Mouse (Mus musculus) neural tube, embryonic 11.5 days (tissue): ENCODE data around the gene Sh2d2a. TPM values are rescaled to one million over a fixed set of nuclear protein-coding genes. Genes with fewer than 3 reads are reported as not detected.
"Not testable (repeated sequence)": the region's sequence is repeated elsewhere in the genome, so short reads cannot be mapped to it uniquely, and the experiment has no call there.

Experiments used
- ATAC-seq: fragments of 200-750 bp; cut with Nextera tagmentation; 2 replicates; pipeline ENCODE4 v1.8.0; 2017; ENCODE audit warnings: moderate number of reproducible peaks, mild to moderate bottlenecking, moderate TSS enrichment, moderate library complexity; ENCODE audit not compliant: insufficient read depth, low FRiP score, low TSS enrichment
- DNase-seq: peaks from one replicate; pipeline ENCODE4 v3.0.0-alpha.2; 2015; ENCODE audit warnings: low spot score
- H3K27ac ChIP-seq: fragments of 300-500 bp; sonication (generic); 2 replicates; pipeline ENCODE4 v1.5.1; 2014; ENCODE audit warnings: low read depth, mild to moderate bottlenecking, low read length
- H3K27me3 ChIP-seq: fragments of 300-500 bp; sonication (generic); 2 replicates; pipeline ENCODE4 v1.6.1; 2014; ENCODE audit warnings: mild to moderate bottlenecking, low read length, mixed read lengths; ENCODE audit not compliant: control insufficient read depth, insufficient read depth
- H3K36me3 ChIP-seq: fragments of 300-500 bp; sonication (generic); 2 replicates; pipeline ENCODE4 v1.6.1; 2014; ENCODE audit warnings: mild to moderate bottlenecking, low read length, moderate library complexity, mixed read lengths; ENCODE audit not compliant: control insufficient read depth, insufficient read depth
- H3K4me1 ChIP-seq: fragments of 300-500 bp; sonication (generic); 2 replicates; pipeline ENCODE4 v1.6.1; 2014; ENCODE audit warnings: low read length, mixed read lengths; ENCODE audit not compliant: control insufficient read depth, insufficient read depth
- H3K4me2 ChIP-seq: fragments of 300-500 bp; sonication (generic); 2 replicates; pipeline ENCODE4 v1.6.1; 2014; ENCODE audit warnings: low read depth, mild to moderate bottlenecking, moderate library complexity
- H3K4me3 ChIP-seq: fragments of 300-500 bp; sonication (generic); 2 replicates; pipeline ENCODE4 v1.5.1; 2014; ENCODE audit warnings: low read depth, low read length
- H3K9ac ChIP-seq: fragments of 300-500 bp; sonication (generic); 2 replicates; pipeline ENCODE4 v1.6.1; 2014; ENCODE audit warnings: mild to moderate bottlenecking, low read length
- H3K9me3 ChIP-seq: fragments of 300-500 bp; sonication (generic); 2 replicates; pipeline ENCODE4 v1.6.1; 2016; ENCODE audit warnings: low read length; ENCODE audit not compliant: control insufficient read depth
- WGBS: fragments of 180-500 bp; shearing (Covaris S2); extraction: QIAGEN DNeasy Blood & Tissue Kit; methylation state at CpG from one replicate; pipeline ENCODE4 v1.1.7; 2014; 5-methylcytosine and 5-hydroxymethylcytosine counted together
- polyA plus RNA-seq: library from polyadenylated mRNA; unstranded; fragments of >200 nt; fragmentation: Nextera tagmentation; extraction: Ambion mirVana; gene quantifications from 2 replicates; pipeline ENCODE4 v1.2.1, GENCODE M21; 2014

Gene Sh2d2a
- polyA plus RNA-seq, 1 experiment from 2014 or later, result not detected

GRCm38 (mm10) chr3:87844981-87845380 lies 1.6 kb upstream of the Sh2d2a start:
- Histone ChIP-seq H3K4me1 (no peaks in the 10 kb centered on the region), H3K9me3 (no peaks in the 10 kb centered on the region), H3K9ac (no peak overlapping the region), H3K27ac (no peak overlapping the region), H3K27me3 (no peaks in the 10 kb centered on the region), H3K36me3 (no peaks in the 10 kb centered on the region), H3K4me3 (no peak overlapping the region), H3K4me2 (no peak overlapping the region)
- WGBS, result 84% methylated on average over 4 of the region's 4 CpGs
- DNase-seq (no peak), ATAC-seq (no peak)

GRCm38 (mm10) chr3:87846186-87846585 lies 369 bp upstream of the Sh2d2a start:
- Histone ChIP-seq H3K4me3 (no peak overlapping the region), H3K27ac (no peak overlapping the region), H3K9me3 (no peaks in the 10 kb centered on the region), H3K4me1 (no peaks in the 10 kb centered on the region), H3K9ac (no peak overlapping the region), H3K36me3 (no peaks in the 10 kb centered on the region), H3K27me3 (no peaks in the 10 kb centered on the region), H3K4me2 (no peak overlapping the region)
- 68% methylated on average over 4 of the region's 4 CpGs for WGBS
- ATAC-seq, result no peak
- DNase-seq, result no peak

DNA sequence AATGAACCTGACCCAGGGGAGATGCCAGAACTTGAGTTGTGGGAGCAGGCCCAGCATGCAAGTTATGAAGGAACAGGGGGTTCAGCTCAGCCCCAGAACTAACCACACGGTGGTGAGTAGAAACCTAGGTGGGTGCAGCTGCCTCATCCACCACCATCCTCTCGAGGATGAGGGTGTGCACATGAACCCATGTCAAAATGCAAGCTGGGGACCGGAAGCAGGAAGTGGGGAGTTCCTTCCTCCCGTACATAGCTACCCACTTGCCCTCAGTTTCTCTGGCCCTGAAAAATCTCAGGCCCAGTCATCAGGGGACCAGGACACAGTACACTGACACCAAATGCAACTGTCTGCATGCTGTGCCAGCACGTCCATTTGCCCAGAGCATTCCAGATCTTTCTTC lies 1.1 kb downstream of the Sh2d2a start:
- no peaks in the 10 kb centered on the region for H3K27me3 ChIP-seq
- no peak overlapping the region for H3K9ac ChIP-seq
- DNase-seq, result no peak
- H3K4me3 ChIP-seq, result no peak overlapping the region
- H3K27ac ChIP-seq, result no peak overlapping the region
- WGBS, result 83% methylated on average over 5 of the region's 5 CpGs
- no peaks in the 10 kb centered on the region for H3K4me1 ChIP-seq
- no peaks in the 10 kb centered on the region for H3K36me3 ChIP-seq
- no peak for ATAC-seq
- H3K4me2 ChIP-seq, result no peak overlapping the region
- no peaks in the 10 kb centered on the region for H3K9me3 ChIP-seq

DNA sequence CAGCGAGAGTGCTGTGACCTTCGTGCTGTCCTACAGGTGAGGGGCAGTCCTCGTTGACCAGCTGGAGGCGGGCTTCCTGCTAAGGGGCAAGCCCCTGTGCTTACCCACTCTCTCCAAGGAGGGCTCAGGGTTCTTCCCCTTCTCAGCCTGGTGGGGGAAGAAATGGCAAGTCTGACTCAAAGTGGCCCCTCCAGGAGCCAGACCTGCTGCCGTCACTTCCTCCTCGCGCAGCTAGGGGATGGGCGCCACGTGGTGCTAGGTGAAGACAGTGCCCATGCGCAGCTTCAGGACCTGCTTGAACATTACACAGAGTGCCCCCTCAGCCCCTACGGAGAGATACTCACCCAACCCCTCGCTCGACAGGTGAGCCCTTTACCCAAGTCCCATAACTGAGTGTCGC lies 2.6 kb downstream of the Sh2d2a start:
- Histone ChIP-seq H3K9ac (no peak overlapping the region), H3K4me1 (no peaks in the 10 kb centered on the region), H3K4me2 (no peak overlapping the region), H3K27me3 (no peaks in the 10 kb centered on the region), H3K36me3 (no peaks in the 10 kb centered on the region), H3K4me3 (no peak overlapping the region), H3K27ac (no peak overlapping the region), H3K9me3 (no peaks in the 10 kb centered on the region)
- ATAC-seq (no peak), DNase-seq (no peak)
- 81% methylated on average over 14 of the region's 14 CpGs for WGBS

DNA sequence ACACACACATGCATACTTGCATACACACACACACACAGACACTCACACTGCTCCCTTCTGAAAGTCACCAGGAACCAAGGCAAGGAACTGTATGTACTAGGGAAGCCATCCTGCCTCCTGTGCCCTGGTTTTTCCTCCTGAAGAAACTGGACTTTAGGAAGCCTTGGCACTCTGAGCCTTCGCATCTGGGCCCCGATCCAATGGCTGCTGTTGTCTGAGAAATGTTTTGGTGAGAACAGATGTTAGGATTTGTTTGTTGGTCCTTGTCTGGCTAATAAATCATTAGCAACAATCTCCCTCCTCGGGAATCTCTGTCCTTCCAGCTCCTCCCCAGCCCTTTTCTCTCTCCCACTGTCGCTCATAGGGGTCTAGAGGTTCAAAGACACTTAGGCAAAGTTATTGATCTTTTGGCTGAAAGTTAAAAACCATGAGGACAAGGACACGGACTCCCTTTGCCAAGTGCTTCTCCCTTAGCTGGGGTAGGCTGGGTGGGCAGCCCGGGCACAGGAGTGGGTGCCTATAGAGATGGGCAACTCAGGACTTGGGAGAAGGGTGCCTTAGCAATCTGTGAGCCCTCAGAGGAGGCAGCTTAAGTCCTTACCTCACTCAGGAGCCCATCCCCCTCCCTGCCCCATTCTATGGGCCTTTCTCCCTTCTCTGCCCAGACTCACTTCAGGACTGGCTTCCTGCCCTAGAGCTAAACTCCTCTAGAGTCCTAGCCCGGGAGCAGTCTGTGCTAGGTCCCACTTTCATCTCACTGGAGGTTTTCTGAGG lies 8.4 kb downstream of the Sh2d2a start:
- H3K9ac ChIP-seq, result no peak overlapping the region
- 57% methylated on average over 7 of the region's 7 CpGs for WGBS
- peaks cover 14% of the 10 kb centered on the region for H3K36me3 ChIP-seq
- H3K4me3 ChIP-seq, result no peak overlapping the region
- no peak overlapping the region for H3K4me2 ChIP-seq
- H3K4me1 ChIP-seq, result no peaks in the 10 kb centered on the region
- no peaks in the 10 kb centered on the region for H3K9me3 ChIP-seq
- DNase-seq, result no peak
- ATAC-seq, result no peak
- no peaks in the 10 kb centered on the region for H3K27me3 ChIP-seq
- no peak overlapping the region for H3K27ac ChIP-seq

GRCm38 (mm10) chr3:87855936-87856335 lies 9.4 kb downstream of the Sh2d2a start:
- H3K9me3 ChIP-seq, result no peaks in the 10 kb centered on the region
- no peak overlapping the region for H3K4me3 ChIP-seq
- H3K9ac ChIP-seq, result no peak overlapping the region
- H3K4me2 ChIP-seq, result no peak overlapping the region
- WGBS, result 87% methylated on average over 8 of the region's 8 CpGs
- H3K27ac ChIP-seq, result no peak overlapping the region
- DNase-seq (no peak), ATAC-seq (no peak)
- H3K36me3 ChIP-seq, result peaks cover 14% of the 10 kb centered on the region
- no peaks in the 10 kb centered on the region for H3K4me1 ChIP-seq
- H3K27me3 ChIP-seq, result no peaks in the 10 kb centered on the region

GRCm38 (mm10) chr3:87857666-87858065 lies 11.1 kb downstream of the Sh2d2a start:
- no peaks in the 10 kb centered on the region for H3K27me3 ChIP-seq
- peaks cover 14% of the 10 kb centered on the region for H3K36me3 ChIP-seq

GRCm38 (mm10) chr3:87859813-87860212 lies 13.3 kb downstream of the Sh2d2a start:
- DNase-seq (peak; percentile 68), ATAC-seq (no peak)
- 48% methylated on average over 3 of the region's 3 CpGs for WGBS
- Histone ChIP-seq H3K36me3 (peaks cover 18% of the 10 kb centered on the region), H3K4me2 (no peak overlapping the region), H3K9me3 (no peaks in the 10 kb centered on the region), H3K9ac (no peak overlapping the region), H3K27me3 (no peaks in the 10 kb centered on the region), H3K4me3 (no peak overlapping the region), H3K4me1 (no peaks in the 10 kb centered on the region), H3K27ac (no peak overlapping the region)

More at GRCm38 (mm10) chr3:87857666-87858065, 11.1 kb downstream of the Sh2d2a start:
- 92% methylated on average over 8 of the region's 8 CpGs for WGBS
- H3K9ac ChIP-seq, result no peak overlapping the region
- no peak overlapping the region for H3K4me3 ChIP-seq
- no peaks in the 10 kb centered on the region for H3K9me3 ChIP-seq
- no peaks in the 10 kb centered on the region for H3K4me1 ChIP-seq
- no peak overlapping the region for H3K4me2 ChIP-seq
- no peak overlapping the region for H3K27ac ChIP-seq
- no peak for DNase-seq
- no peak for ATAC-seq

DNA sequence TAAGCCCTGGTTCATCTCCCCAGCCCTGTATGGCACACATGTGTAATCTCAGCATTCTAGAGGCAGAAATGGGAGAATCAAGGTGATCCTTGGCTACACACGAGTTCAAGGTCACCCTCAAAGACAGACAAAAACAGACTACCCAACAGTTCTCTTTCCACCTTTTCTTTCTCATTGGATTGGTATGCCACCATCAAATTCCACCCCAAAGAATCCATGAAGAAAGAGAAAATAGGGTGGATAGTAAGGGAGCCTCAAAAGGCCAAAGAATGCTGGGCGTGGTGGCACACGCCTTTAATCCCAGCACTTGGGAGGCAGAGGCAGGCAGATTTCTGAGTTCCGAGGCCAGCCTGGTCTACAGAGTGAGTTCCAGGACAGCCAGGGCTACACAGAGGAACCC lies 17.6 kb downstream of the Sh2d2a start:
- H3K9me3 ChIP-seq, H3K4me1 ChIP-seq, H3K27ac ChIP-seq, ATAC-seq, DNase-seq, H3K4me2 ChIP-seq, H3K27me3 ChIP-seq, H3K4me3 ChIP-seq, H3K9ac ChIP-seq: not testable (repeated sequence)
- WGBS, result 94% methylated on average over 4 of the region's 4 CpGs
- peaks cover 19% of the 10 kb centered on the region for H3K36me3 ChIP-seq
